Mouse (Mus musculus): Measurements from ENCODE around the gene Zbbx. TPM values are rescaled to one million over a fixed set of nuclear protein-coding genes. Genes with fewer than 3 reads are reported as not detected.

The Zbbx gene
- polyA plus RNA-seq (2014; fragmentation: Nextera tagmentation; extraction: Ambion mirVana), result 0.64 and 0.81 TPM in 2 replicates

DNA sequence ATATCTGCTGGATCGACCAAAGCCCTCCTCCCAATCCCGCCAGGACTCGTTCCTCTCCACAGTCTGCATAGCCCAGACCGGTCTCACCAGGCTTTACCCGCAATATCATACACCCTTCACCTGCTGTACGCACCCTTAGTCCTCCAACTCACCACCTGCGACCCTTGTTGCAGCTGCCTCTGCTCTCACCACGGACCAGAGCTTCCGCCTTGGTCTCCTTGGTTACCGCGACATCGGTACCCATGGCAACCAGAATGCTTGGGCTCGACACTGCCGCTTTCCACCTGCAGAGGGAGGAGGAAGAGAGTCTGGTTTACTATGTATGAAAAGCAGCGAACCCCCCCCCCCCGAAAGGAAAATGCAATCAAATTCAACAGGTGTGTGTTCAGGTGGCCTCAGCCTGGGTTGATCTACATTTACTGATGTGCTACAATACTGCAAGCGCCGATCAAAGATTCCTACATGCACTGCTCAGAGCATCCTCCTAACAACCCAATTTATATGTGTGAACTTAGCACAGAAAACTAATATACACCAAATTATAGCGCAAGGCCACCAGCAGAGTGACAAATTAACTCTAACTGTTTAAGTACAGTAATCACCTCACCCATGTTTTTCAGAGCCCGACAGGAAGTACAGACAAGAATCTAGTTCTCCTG lies at the start of gene Zbbx:
Gene Zbbx (minus strand): TSS at position 197 of the 659 bp plus-strand sequence.
- Histone ChIP-seq H3K4me2 (ENCODE audit: low read length) (peak within 1 kb of the TSS; percentile 67), H3K4me3 (ENCODE audit: low read depth, low read length) (peak within 1 kb of the TSS; percentile 33), H3K9me3 (replicated peaks; ENCODE audit: control insufficient read depth, low read length) (no peaks in the 10 kb centered on the region), H3K4me1 (ENCODE audit: control insufficient read depth, insufficient read depth, low read length) (no peaks in the 10 kb centered on the region), H3K27ac (ENCODE audit: low read depth, low read length) (no peak within 1 kb of the TSS), H3K36me3 (ENCODE audit: control insufficient read depth, insufficient read depth, low read length) (no peaks in the 10 kb centered on the region), H3K27me3 (replicated peaks; ENCODE audit: control insufficient read depth, insufficient read depth, low read length) (no peaks in the 10 kb centered on the region), H3K9ac (ENCODE audit: low read length) (peak within 1 kb of the TSS; percentile 26; the same call in 1 of the 2 replicates)
- WGBS, result 14% methylated on average over 20 of the region's 20 CpGs
- peak; percentile 98 for ATAC-seq
- DNase-seq (ENCODE audit: low spot score), result peak; percentile 90

DNA sequence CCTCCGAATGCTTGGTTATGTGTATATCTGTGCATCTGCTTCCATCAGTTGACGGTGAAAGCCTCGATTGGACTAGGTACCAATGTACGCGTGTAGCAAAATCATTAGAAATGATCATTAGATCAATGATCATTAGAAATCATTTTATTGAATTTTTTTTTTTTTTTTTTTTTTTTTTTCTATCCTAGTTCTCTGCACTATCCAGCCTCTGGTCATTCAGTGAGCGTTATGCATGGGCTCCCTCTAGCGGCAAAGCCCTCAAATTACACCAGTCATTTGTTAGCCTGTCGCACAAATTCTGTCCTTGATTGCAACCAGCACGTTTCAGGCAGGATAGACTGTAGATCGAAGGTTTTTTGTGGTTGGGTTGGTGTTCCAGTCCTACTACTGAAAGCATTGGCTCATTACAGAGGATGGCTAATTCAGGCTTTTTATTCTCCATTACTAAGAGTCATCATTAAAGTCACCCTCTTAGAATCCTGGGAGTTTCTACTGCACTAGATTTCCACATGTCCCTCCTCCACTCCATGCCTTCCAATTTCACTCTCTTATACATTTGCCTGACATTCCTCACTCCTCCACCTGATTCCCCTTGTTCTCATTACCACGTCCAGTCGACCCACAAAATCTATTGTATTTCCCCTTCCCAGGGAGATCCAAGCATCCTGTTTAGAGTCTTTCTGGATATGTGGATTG lies 38.1 kb upstream of the Zbbx start:
- Histone ChIP-seq H3K27me3 (replicated peaks; ENCODE audit: control insufficient read depth, insufficient read depth, low read length) (no peaks in the 10 kb centered on the region), H3K4me1 (ENCODE audit: control insufficient read depth, insufficient read depth, low read length) (no peaks in the 10 kb centered on the region), H3K9ac (ENCODE audit: low read length) (no peak overlapping the region), H3K27ac (ENCODE audit: low read depth, low read length) (no peak overlapping the region), H3K9me3 (replicated peaks; ENCODE audit: control insufficient read depth, low read length) (no peaks in the 10 kb centered on the region), H3K36me3 (ENCODE audit: control insufficient read depth, insufficient read depth, low read length) (no peaks in the 10 kb centered on the region), H3K4me2 (ENCODE audit: low read length) (no peak overlapping the region), H3K4me3 (ENCODE audit: low read depth, low read length) (no peak overlapping the region)
- peak; percentile 75 for DNase-seq (ENCODE audit: low spot score)
- WGBS, result 34% methylated on average over 12 of the region's 12 CpGs
- ATAC-seq, result peak; percentile 74

DNA sequence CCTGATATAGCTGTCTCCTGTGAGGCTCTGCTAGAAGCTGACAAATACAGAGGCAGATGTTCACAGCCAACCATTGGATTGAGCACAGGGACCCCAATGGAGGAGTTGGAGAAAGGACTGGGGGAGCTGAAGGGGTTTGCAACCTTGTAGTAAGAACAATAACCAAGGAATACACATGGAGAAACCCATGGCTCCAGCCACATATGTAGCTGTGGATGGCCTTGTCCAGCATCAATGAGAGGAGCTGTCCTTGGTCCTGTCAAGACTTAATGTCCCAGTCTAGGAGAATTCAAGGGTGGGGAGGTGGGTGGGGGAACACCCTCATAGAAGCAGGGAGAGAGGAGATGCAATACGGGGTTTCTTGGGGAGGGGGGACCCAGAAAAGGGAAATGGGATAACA lies 17.8 kb upstream of the Zbbx start:
- Histone ChIP-seq H3K4me3 (ENCODE audit: low read depth, low read length) (no peak overlapping the region), H3K4me2 (ENCODE audit: low read length) (no peak overlapping the region), H3K27ac (ENCODE audit: low read depth, low read length) (no peak overlapping the region), H3K27me3 (replicated peaks; ENCODE audit: control insufficient read depth, insufficient read depth, low read length) (no peaks in the 10 kb centered on the region), H3K36me3 (ENCODE audit: control insufficient read depth, insufficient read depth, low read length) (no peaks in the 10 kb centered on the region), H3K9ac (ENCODE audit: low read length) (no peak overlapping the region), H3K9me3 (replicated peaks; ENCODE audit: control insufficient read depth, low read length) (no peaks in the 10 kb centered on the region), H3K4me1 (ENCODE audit: control insufficient read depth, insufficient read depth, low read length) (no peaks in the 10 kb centered on the region)
- 94% methylated on average over 1 of the region's 1 CpGs for WGBS
- DNase-seq (ENCODE audit: low spot score), result no peak
- ATAC-seq, result no peak

DNA sequence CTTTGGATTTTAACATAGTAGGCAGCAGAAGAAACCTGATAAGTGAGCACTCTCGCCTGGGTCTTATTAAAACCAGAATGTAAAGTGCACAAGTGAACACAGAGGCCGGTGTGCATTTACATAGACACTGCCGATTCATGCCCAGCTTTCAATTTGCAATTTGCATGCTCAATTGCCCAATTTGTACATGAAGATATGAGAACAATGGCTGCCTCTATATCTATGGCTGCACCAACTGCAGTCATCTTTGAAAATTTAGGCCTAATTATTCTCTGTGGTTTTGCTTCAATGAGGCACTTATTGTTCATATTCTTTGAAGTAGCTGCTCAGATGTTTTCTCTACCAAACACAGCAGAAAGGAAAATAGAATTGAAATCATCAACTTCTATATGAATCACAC lies 23.0 kb downstream of the Zbbx start:
- Histone ChIP-seq H3K9me3 (replicated peaks; ENCODE audit: control insufficient read depth, low read length) (no peaks in the 10 kb centered on the region), H3K4me2 (ENCODE audit: low read length) (no peak overlapping the region), H3K4me3 (ENCODE audit: low read depth, low read length) (no peak overlapping the region), H3K4me1 (ENCODE audit: control insufficient read depth, insufficient read depth, low read length) (no peaks in the 10 kb centered on the region), H3K27me3 (replicated peaks; ENCODE audit: control insufficient read depth, insufficient read depth, low read length) (no peaks in the 10 kb centered on the region), H3K36me3 (ENCODE audit: control insufficient read depth, insufficient read depth, low read length) (no peaks in the 10 kb centered on the region), H3K9ac (ENCODE audit: low read length) (no peak overlapping the region), H3K27ac (ENCODE audit: low read depth, low read length) (no peak overlapping the region)
- DNase-seq (ENCODE audit: low spot score), result peak; percentile 74
- 10% methylated on average over 3 of the region's 3 CpGs for WGBS
- peak; percentile 83 for ATAC-seq

- Histone ChIP-seq H3K4me3 (ENCODE audit: low read depth, low read length) (no peak overlapping the region), H3K9me3 (replicated peaks; ENCODE audit: control insufficient read depth, low read length) (no peaks in the 10 kb centered on the region), H3K4me2 (ENCODE audit: low read length) (no peak overlapping the region), H3K27me3 (replicated peaks; ENCODE audit: control insufficient read depth, insufficient read depth, low read length) (no peaks in the 10 kb centered on the region), H3K4me1 (ENCODE audit: control insufficient read depth, insufficient read depth, low read length) (no peaks in the 10 kb centered on the region), H3K36me3 (ENCODE audit: control insufficient read depth, insufficient read depth, low read length) (no peaks in the 10 kb centered on the region), H3K9ac (ENCODE audit: low read length) (no peak overlapping the region), H3K27ac (ENCODE audit: low read depth, low read length) (no peak overlapping the region)
- DNase-seq (ENCODE audit: low spot score) (peak; percentile 60), ATAC-seq (peak; percentile 75; the same call in 1 of the 2 replicates)
These were observed 60.0 kb downstream of the Zbbx start for GRCm38 (mm10) chr3:75104867-75105266.

DNA sequence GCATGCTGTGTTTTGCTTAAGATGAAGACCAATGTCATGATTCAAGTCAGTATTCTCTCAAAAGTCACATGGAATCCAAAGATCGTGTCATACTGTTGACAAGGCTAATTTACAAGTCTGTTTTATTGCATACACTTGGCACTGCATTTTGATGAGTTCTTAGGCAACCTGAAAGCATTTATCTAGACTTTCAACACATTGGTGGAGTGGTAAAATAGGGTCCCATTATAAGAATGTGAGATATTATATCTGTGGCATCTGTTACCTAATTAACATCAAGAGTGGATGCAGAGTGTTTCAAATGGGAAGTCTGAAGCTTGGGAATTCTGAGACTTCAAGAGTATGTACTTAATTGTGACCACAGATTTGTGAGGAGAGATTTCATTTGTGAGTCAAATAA lies 79.1 kb downstream of the Zbbx start:
- WGBS, result 51% methylated on average over 1 of the region's 1 CpGs
- no peak overlapping the region for H3K27ac ChIP-seq (ENCODE audit: low read depth, low read length)
- no peaks in the 10 kb centered on the region for H3K27me3 ChIP-seq (replicated peaks; ENCODE audit: control insufficient read depth, insufficient read depth, low read length)
- H3K4me2 ChIP-seq (ENCODE audit: low read length), result no peak overlapping the region
- no peak overlapping the region for H3K4me3 ChIP-seq (ENCODE audit: low read depth, low read length)
- H3K36me3 ChIP-seq (ENCODE audit: control insufficient read depth, insufficient read depth, low read length), result no peaks in the 10 kb centered on the region
- DNase-seq (ENCODE audit: low spot score) (peak; percentile 78), ATAC-seq (peak; percentile 91)
- H3K9me3 ChIP-seq (replicated peaks; ENCODE audit: control insufficient read depth, low read length), result no peaks in the 10 kb centered on the region
- H3K9ac ChIP-seq (ENCODE audit: low read length), result no peak overlapping the region
- no peaks in the 10 kb centered on the region for H3K4me1 ChIP-seq (ENCODE audit: control insufficient read depth, insufficient read depth, low read length)

- WGBS, result 53% methylated on average over 1 of the region's 1 CpGs
- no peak overlapping the region for H3K9ac ChIP-seq (ENCODE audit: low read length)
- ATAC-seq (peak; percentile 92), DNase-seq (ENCODE audit: low spot score) (peak; percentile 79)
- H3K4me2 ChIP-seq (ENCODE audit: low read length), result no peak overlapping the region
- no peaks in the 10 kb centered on the region for H3K27me3 ChIP-seq (replicated peaks; ENCODE audit: control insufficient read depth, insufficient read depth, low read length)
- no peak overlapping the region for H3K27ac ChIP-seq (ENCODE audit: low read depth, low read length)
- H3K4me3 ChIP-seq (ENCODE audit: low read depth, low read length), result no peak overlapping the region
- no peaks in the 10 kb centered on the region for H3K9me3 ChIP-seq (replicated peaks; ENCODE audit: control insufficient read depth, low read length)
- H3K36me3 ChIP-seq (ENCODE audit: control insufficient read depth, insufficient read depth, low read length), result no peaks in the 10 kb centered on the region
- H3K4me1 ChIP-seq (ENCODE audit: control insufficient read depth, insufficient read depth, low read length), result no peaks in the 10 kb centered on the region
These were observed 85.9 kb downstream of the Zbbx start for GRCm38 (mm10) chr3:75078906-75079305.

GRCm38 (mm10) chr3:75009701-75010100 lies 155.1 kb downstream of the Zbbx start:
- Histone ChIP-seq H3K9ac (ENCODE audit: low read length) (no peak overlapping the region), H3K27ac (ENCODE audit: low read depth, low read length) (no peak overlapping the region), H3K27me3 (replicated peaks; ENCODE audit: control insufficient read depth, insufficient read depth, low read length) (no peaks in the 10 kb centered on the region), H3K4me2 (ENCODE audit: low read length) (no peak overlapping the region), H3K36me3 (ENCODE audit: control insufficient read depth, insufficient read depth, low read length) (no peaks in the 10 kb centered on the region), H3K4me3 (ENCODE audit: low read depth, low read length) (no peak overlapping the region), H3K9me3 (replicated peaks; ENCODE audit: control insufficient read depth, low read length) (no peaks in the 10 kb centered on the region), H3K4me1 (ENCODE audit: control insufficient read depth, insufficient read depth, low read length) (no peaks in the 10 kb centered on the region)
- ATAC-seq (no peak), DNase-seq (ENCODE audit: low spot score) (peak; percentile 1)
- 78% methylated on average over 1 of the region's 1 CpGs for WGBS

Data from forebrain, embryonic 14.5 days (tissue).